Mouse (Mus musculus) MEL (cell line): ENCODE measurements around the gene Zar1l. TPM values are rescaled to one million over a fixed set of nuclear protein-coding genes. Genes with fewer than 3 reads are reported as not detected.

Source experiments
- DNase-seq: peaks from one replicate; pipeline ENCODE4 v3.0.0; 2011; ENCODE audit warnings: low read depth, low spot score
- H3K27ac ChIP-seq: 2 replicates; pipeline ENCODE4 v1.5.1; 2012; ENCODE audit warnings: low read depth, mild to moderate bottlenecking, control low read depth, low read length, moderate library complexity; ENCODE audit not compliant: control insufficient read depth
- H3K27me3 ChIP-seq, 2 experiments: fragments of 150-350 bp in 1 of 2; sonication (generic) in 1 of 2; 2 replicates each; pipeline ENCODE4 v1.6.1; 2012; ENCODE audit warnings: low read length in 2 of 2, mild to moderate bottlenecking in 2 of 2, improper control_type of control experiment in 1 of 2, moderate library complexity in 1 of 2; ENCODE audit not compliant: insufficient read depth in 2 of 2, control insufficient read depth in 1 of 2
- H3K36me3 ChIP-seq, 2 experiments: 2 replicates each; pipeline ENCODE4 v1.6.1; 2012 to 2014; ENCODE audit warnings: low read length in 2 of 2, improper control_type of control experiment in 1 of 2, inconsistent platforms in 1 of 2, mild to moderate bottlenecking in 1 of 2; ENCODE audit not compliant: insufficient read depth in 2 of 2, control insufficient read depth in 1 of 2
- H3K4me1 ChIP-seq, 2 experiments: fragments of 150-350 bp in 1 of 2; sonication (generic) in 1 of 2; 2 replicates each; pipeline ENCODE4 v1.6.1; 2012; ENCODE audit warnings: low read length in 2 of 2, improper control_type of control experiment in 1 of 2, mild to moderate bottlenecking in 1 of 2; ENCODE audit not compliant: insufficient read depth in 2 of 2, control insufficient read depth in 1 of 2
- H3K4me3 ChIP-seq, 2 experiments: fragments of 150-350 bp in 1 of 2; sonication (generic) in 1 of 2; 2 replicates each; pipeline ENCODE4 v1.5.1; 2012; ENCODE audit warnings: low read depth in 2 of 2, low read length in 2 of 2, mild to moderate bottlenecking in 2 of 2, moderate library complexity in 2 of 2, control low read depth in 1 of 2, improper control_type of control experiment in 1 of 2; ENCODE audit not compliant: control insufficient read depth in 1 of 2, insufficient read depth in 1 of 2
- H3K79me2 ChIP-seq: 2 replicates; pipeline ENCODE4 v1.6.1; 2012; ENCODE audit warnings: mild to moderate bottlenecking, low read length, moderate library complexity; ENCODE audit not compliant: control insufficient read depth, poor library complexity, insufficient read depth
- H3K9ac ChIP-seq: 2 replicates; pipeline ENCODE4 v1.6.1; 2012; ENCODE audit warnings: low read depth, mild to moderate bottlenecking, control low read depth, low read length, moderate library complexity; ENCODE audit not compliant: control insufficient read depth, poor library complexity, severe bottlenecking
- H3K9me3 ChIP-seq: fragments of 150-350 bp; sonication (generic); replicated peaks from 2 replicates; pipeline ENCODE4 v1.6.1; 2012; ENCODE audit warnings: mild to moderate bottlenecking, low read length, improper control_type of control experiment, moderate library complexity; ENCODE audit not compliant: insufficient read depth
- BHLHE40 ChIP-seq: IDR thresholded peaks from 2 replicates; pipeline ENCODE4 v1.6.1; 2012; ENCODE audit warnings: low read depth, mild to moderate bottlenecking, inconsistent platforms, low read length, improper control_type of control experiment, borderline replicate concordance
- CHD1 ChIP-seq: IDR thresholded peaks from 2 replicates; pipeline ENCODE4 v1.6.1; 2012; ENCODE audit warnings: low read depth, mild to moderate bottlenecking, inconsistent platforms, low read length, improper control_type of control experiment
- CTCF ChIP-seq, 3 experiments: IDR thresholded peaks in 2 of 3; conservative IDR thresholded peaks in 1 of 3; 2 replicates each; pipeline ENCODE4 v1.5.1; 2011 to 2012; ENCODE audit warnings: low read length in 3 of 3, low read depth in 2 of 3, mild to moderate bottlenecking in 2 of 3, improper control_type of control experiment in 1 of 3, inconsistent platforms in 1 of 3, mixed read lengths in 1 of 3, moderate library complexity in 1 of 3; ENCODE audit not compliant: control insufficient read depth in 1 of 3, insufficient read depth in 1 of 3, poor library complexity in 1 of 3, severe bottlenecking in 1 of 3
- E2F4 ChIP-seq: IDR thresholded peaks from 2 replicates; pipeline ENCODE4 v1.6.1; 2011; ENCODE audit warnings: low read depth, low read length, improper control_type of control experiment, borderline replicate concordance
- ELF1 ChIP-seq: IDR thresholded peaks from 2 replicates; pipeline ENCODE4 v1.6.1; 2014; ENCODE audit warnings: low read depth, mild to moderate bottlenecking, inconsistent platforms, low read length, improper control_type of control experiment, moderate library complexity
- GABPA ChIP-seq: IDR thresholded peaks from 2 replicates; pipeline ENCODE4 v1.6.1; 2012; ENCODE audit warnings: low read depth, mild to moderate bottlenecking, inconsistent platforms, low read length, improper control_type of control experiment, moderate library complexity
- GATA1 ChIP-seq: IDR thresholded peaks from 2 replicates; pipeline ENCODE4 v1.6.1; 2011; ENCODE audit warnings: low read depth, low read length, improper control_type of control experiment
- HCFC1 ChIP-seq: IDR thresholded peaks from 2 replicates; pipeline ENCODE4 v1.6.1; 2012; ENCODE audit warnings: low read depth, mild to moderate bottlenecking, inconsistent platforms, low read length, improper control_type of control experiment, moderate library complexity
- JUND ChIP-seq: IDR thresholded peaks from 2 replicates; pipeline ENCODE4 v1.6.1; 2011; ENCODE audit warnings: low read depth, mild to moderate bottlenecking, improper control_type of control experiment, low read length
- KAT2A ChIP-seq: conservative IDR thresholded peaks from 2 replicates; pipeline ENCODE4 v1.6.1; 2012; ENCODE audit warnings: low read depth, low read length, improper control_type of control experiment, inconsistent platforms
- MAFK ChIP-seq: IDR thresholded peaks from 2 replicates; pipeline ENCODE4 v1.6.1; 2011; ENCODE audit warnings: low read depth, mild to moderate bottlenecking, low read length, improper control_type of control experiment, borderline replicate concordance
- MAX ChIP-seq: IDR thresholded peaks from 2 replicates; pipeline ENCODE4 v1.6.1; 2011; ENCODE audit warnings: low read length, improper control_type of control experiment
- MAZ ChIP-seq: IDR thresholded peaks from 2 replicates; pipeline ENCODE4 v1.6.1; 2012; ENCODE audit warnings: low read depth, mild to moderate bottlenecking, inconsistent platforms, low read length, improper control_type of control experiment
- MEF2A ChIP-seq: IDR thresholded peaks from 2 replicates; pipeline ENCODE4 v1.6.1; 2014; ENCODE audit warnings: low read depth, mild to moderate bottlenecking, inconsistent platforms, low read length, improper control_type of control experiment; ENCODE audit not compliant: poor library complexity, insufficient replicate concordance, severe bottlenecking; ENCODE audit errors: extremely low read depth
- MYB ChIP-seq: IDR thresholded peaks from 2 replicates; pipeline ENCODE4 v1.6.1; 2011; ENCODE audit warnings: mild to moderate bottlenecking, low read depth, low read length, improper control_type of control experiment
- NELFE ChIP-seq: IDR thresholded peaks from 2 replicates; pipeline ENCODE4 v1.6.1; 2011; ENCODE audit warnings: low read depth, low read length, improper control_type of control experiment
- NRF1 ChIP-seq: IDR thresholded peaks from 2 replicates; pipeline ENCODE4 v1.6.1; 2014; ENCODE audit warnings: low read depth, mild to moderate bottlenecking, inconsistent platforms, low read length, improper control_type of control experiment, moderate library complexity; ENCODE audit not compliant: poor library complexity, insufficient read depth, severe bottlenecking
- POLR2A ChIP-seq, 2 experiments: IDR thresholded peaks; 2 replicates each; pipeline ENCODE4 v1.6.1; 2011 to 2012; ENCODE audit warnings: low read length in 2 of 2, mild to moderate bottlenecking in 2 of 2, control low read depth in 1 of 2, improper control_type of control experiment in 1 of 2, low read depth in 1 of 2, moderate library complexity in 1 of 2; ENCODE audit not compliant: control insufficient read depth in 1 of 2, insufficient read depth in 1 of 2, poor library complexity in 1 of 2
- POLR2AphosphoS2 ChIP-seq: IDR thresholded peaks from 2 replicates; pipeline ENCODE4 v1.6.1; 2011; ENCODE audit warnings: low read length, improper control_type of control experiment
- POLR2AphosphoS5 ChIP-seq: IDR thresholded peaks from 2 replicates; pipeline ENCODE4 v1.6.1; 2012; ENCODE audit warnings: low read depth, borderline replicate concordance, mild to moderate bottlenecking, inconsistent platforms, low read length, moderate library complexity, mixed read lengths
- RCOR1 ChIP-seq: IDR thresholded peaks from 2 replicates; pipeline ENCODE4 v1.6.1; 2012; ENCODE audit warnings: low read depth, mild to moderate bottlenecking, inconsistent platforms, low read length, improper control_type of control experiment
- SMC3 ChIP-seq: IDR thresholded peaks from 2 replicates; pipeline ENCODE4 v1.6.1; 2011; ENCODE audit warnings: low read depth, low read length, improper control_type of control experiment
- TAL1 ChIP-seq: IDR thresholded peaks from 2 replicates; pipeline ENCODE4 v1.6.1; 2012; ENCODE audit warnings: mild to moderate bottlenecking, inconsistent platforms, low read length, moderate library complexity, mixed read lengths
- TBP ChIP-seq: IDR thresholded peaks from 2 replicates; pipeline ENCODE4 v1.8.0; 2011; ENCODE audit warnings: low read depth, low read length, improper control_type of control experiment
- TCF12 ChIP-seq: IDR thresholded peaks from 2 replicates; pipeline ENCODE4 v1.6.1; 2014; ENCODE audit warnings: low read depth, mild to moderate bottlenecking, inconsistent platforms, low read length, improper control_type of control experiment, moderate library complexity
- UBTF ChIP-seq: IDR thresholded peaks from 2 replicates; pipeline ENCODE4 v1.6.1; 2012; ENCODE audit warnings: low read depth, mild to moderate bottlenecking, inconsistent platforms, low read length, improper control_type of control experiment, moderate library complexity, borderline replicate concordance; ENCODE audit not compliant: insufficient read depth
- USF1 ChIP-seq: IDR thresholded peaks from 2 replicates; pipeline ENCODE4 v1.6.1; 2014; ENCODE audit warnings: low read depth, mild to moderate bottlenecking, inconsistent platforms, low read length, improper control_type of control experiment, moderate library complexity
- ZC3H11A ChIP-seq: IDR thresholded peaks from 2 replicates; pipeline ENCODE4 v1.6.1; 2012; ENCODE audit warnings: low read depth, mild to moderate bottlenecking, inconsistent platforms, low read length, improper control_type of control experiment
- ZMIZ1 ChIP-seq: IDR thresholded peaks from 2 replicates; pipeline ENCODE4 v1.6.1; 2012; ENCODE audit warnings: low read depth, mild to moderate bottlenecking, inconsistent platforms, low read length, improper control_type of control experiment, moderate library complexity
- ZNF384 ChIP-seq: IDR thresholded peaks from 2 replicates; pipeline ENCODE4 v1.6.1; 2012; ENCODE audit warnings: low read depth, mild to moderate bottlenecking, inconsistent platforms, low read length, improper control_type of control experiment
- polyA plus RNA-seq, 2 experiments: library from polyadenylated mRNA; stranded (reverse) in 1 of 2; unstranded in 1 of 2; fragments of >175 nt in 1 of 2; fragments of >200 nt in 1 of 2; gene quantifications; 2 replicates each; pipeline versions ENCODE4 v1.2.1 to v1.2.4; 2012; ENCODE audit warnings: low replicate concordance in 2 of 2, low read depth in 1 of 2; ENCODE audit not compliant: insufficient read length in 2 of 2, insufficient read depth in 1 of 2, missing spikeins in 1 of 2
- total RNA-seq: library from RNA; depleted of rRNA; stranded (reverse); fragments of 300-350 nt; gene quantifications from 2 replicates; pipeline ENCODE4 v1.2.3, GENCODE M21; 2012

Zar1l gene
- total and polyA plus RNA-seq, 3 experiments = not detected

GRCm38 (mm10) chr5:150564426-150564825 lies 46.5 kb upstream of the Zar1l start:
- Histone ChIP-seq H3K79me2 (no peaks in the 10 kb centered on the region), H3K36me3 (peaks cover 0 to 8% of the 10 kb centered on the region in 2 experiments; a peak in 2 of 4 replicates), H3K9ac (no peak overlapping the region), H3K27ac (no peak overlapping the region), H3K9me3 (no peaks in the 10 kb centered on the region), H3K4me3 (no peak overlapping the region), H3K27me3 (no peaks in the 10 kb centered on the region), H3K4me1 (no peaks in the 10 kb centered on the region)
- no peak for DNase-seq
- no peak for TF ChIP-seq POLR2AphosphoS5
- no peak for TF ChIP-seq SMC3
- no peak for TF ChIP-seq ZC3H11A
- TF ChIP-seq HCFC1 = no peak
- TF ChIP-seq ZNF384 = no peak
- TF ChIP-seq RCOR1 = no peak
- no peak for TF ChIP-seq TAL1
- no peak for TF ChIP-seq GATA1
- no peak for TF ChIP-seq TBP
- no peak for TF ChIP-seq UBTF
- TF ChIP-seq CHD1 = no peak
- no peak for TF ChIP-seq NRF1
- TF ChIP-seq GABPA = no peak
- TF ChIP-seq NELFE = no peak
- no peak for TF ChIP-seq MYB
- no peak for TF ChIP-seq ZMIZ1
- TF ChIP-seq POLR2A (IDR thresholded peaks at IDR 0.05; ENCODE audit: control insufficient read depth in 1 of 2, insufficient read depth in 1 of 2, low read depth in 1 of 2, low read length in 2 of 2, poor library complexity in 1 of 2) = no peak
- no peak for TF ChIP-seq USF1
- no peak for TF ChIP-seq ELF1
- no peak for TF ChIP-seq CTCF (IDR thresholded peaks at IDR 0.05 in 2 of 3, conservative IDR thresholded peaks at IDR 0.05 in 1 of 3; ENCODE audit: control insufficient read depth in 1 of 3, insufficient read depth in 1 of 3, low read depth in 2 of 3, low read length in 3 of 3, poor library complexity in 1 of 3, severe bottlenecking in 1 of 3)

GRCm38 (mm10) chr5:150561783-150562182 lies 43.8 kb upstream of the Zar1l start:
- Histone ChIP-seq H3K9me3 (no peaks in the 10 kb centered on the region), H3K79me2 (no peaks in the 10 kb centered on the region), H3K27ac (no peak overlapping the region), H3K36me3 (peaks cover 0 to 11% of the 10 kb centered on the region in 2 experiments; a peak in 1 of 4 replicates), H3K4me3 (no peak overlapping the region), H3K27me3 (no peaks in the 10 kb centered on the region), H3K4me1 (no peaks in the 10 kb centered on the region), H3K9ac (no peak overlapping the region)
- no peak for TF ChIP-seq CHD1
- TF ChIP-seq USF1 = no peak
- TF ChIP-seq POLR2A (IDR thresholded peaks at IDR 0.05; ENCODE audit: control insufficient read depth in 1 of 2, insufficient read depth in 1 of 2, low read depth in 1 of 2, low read length in 2 of 2, poor library complexity in 1 of 2) = no peak
- no peak for TF ChIP-seq BHLHE40
- TF ChIP-seq POLR2AphosphoS2 = no peak
- no peak for TF ChIP-seq NRF1
- no peak for TF ChIP-seq KAT2A
- no peak for TF ChIP-seq POLR2AphosphoS5
- no peak for TF ChIP-seq MAZ
- no peak for TF ChIP-seq E2F4
- no peak for TF ChIP-seq NELFE
- no peak for TF ChIP-seq ZC3H11A
- TF ChIP-seq ZMIZ1 = no peak
- no peak for TF ChIP-seq JUND
- no peak for TF ChIP-seq GABPA
- TF ChIP-seq TCF12 = no peak
- no peak for TF ChIP-seq MEF2A
- TF ChIP-seq MAX = no peak
- TF ChIP-seq MAFK = no peak
- no peak for DNase-seq
